Mouse (Mus musculus) urinary bladder, postnatal 36 days (tissue): ENCODE measurements around the gene Kcnh4.

ENCODE experiments used
- DNase-seq, 2 experiments: peaks; one replicate each; pipeline ENCODE4 v3.0.0; 2022; ENCODE audit warnings: low spot score in 2 of 2, mixed read lengths in 1 of 2

The Kcnh4 gene

DNA sequence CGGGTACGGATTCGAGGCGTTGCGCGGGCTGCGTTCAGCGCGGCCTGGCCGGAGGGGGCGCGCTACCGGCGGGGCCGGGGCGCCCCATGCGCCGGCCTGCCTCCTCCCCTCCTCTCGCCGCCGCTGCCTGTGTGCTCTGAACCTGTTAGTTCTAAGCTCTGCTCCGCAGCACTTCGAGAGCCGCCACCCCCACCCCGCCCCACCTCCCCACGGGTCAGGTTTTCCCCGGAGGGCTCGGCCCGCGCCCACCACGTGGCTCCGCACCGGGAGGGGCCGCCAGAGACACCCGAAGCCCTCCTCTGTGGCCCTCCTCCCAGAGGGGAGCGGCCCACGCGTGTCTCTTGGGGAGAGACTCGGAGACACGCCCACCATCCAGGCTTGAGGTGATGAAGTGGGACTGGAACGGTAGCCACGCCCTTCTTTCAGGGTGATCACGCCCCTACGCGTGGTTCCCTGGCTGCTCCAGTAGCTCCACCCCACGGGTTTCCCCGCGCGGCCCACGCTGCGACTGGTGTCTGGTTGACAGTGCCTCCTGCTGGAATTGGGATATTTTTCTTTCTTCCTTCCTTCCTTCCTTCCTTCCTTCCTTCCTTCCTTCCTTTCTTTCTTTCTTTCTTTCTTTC, at the start of gene Kcnh4:
TSS of gene Kcnh4 (minus strand) at position 332 of the 623 bp plus-strand sequence.
- no peak for DNase-seq

DNA sequence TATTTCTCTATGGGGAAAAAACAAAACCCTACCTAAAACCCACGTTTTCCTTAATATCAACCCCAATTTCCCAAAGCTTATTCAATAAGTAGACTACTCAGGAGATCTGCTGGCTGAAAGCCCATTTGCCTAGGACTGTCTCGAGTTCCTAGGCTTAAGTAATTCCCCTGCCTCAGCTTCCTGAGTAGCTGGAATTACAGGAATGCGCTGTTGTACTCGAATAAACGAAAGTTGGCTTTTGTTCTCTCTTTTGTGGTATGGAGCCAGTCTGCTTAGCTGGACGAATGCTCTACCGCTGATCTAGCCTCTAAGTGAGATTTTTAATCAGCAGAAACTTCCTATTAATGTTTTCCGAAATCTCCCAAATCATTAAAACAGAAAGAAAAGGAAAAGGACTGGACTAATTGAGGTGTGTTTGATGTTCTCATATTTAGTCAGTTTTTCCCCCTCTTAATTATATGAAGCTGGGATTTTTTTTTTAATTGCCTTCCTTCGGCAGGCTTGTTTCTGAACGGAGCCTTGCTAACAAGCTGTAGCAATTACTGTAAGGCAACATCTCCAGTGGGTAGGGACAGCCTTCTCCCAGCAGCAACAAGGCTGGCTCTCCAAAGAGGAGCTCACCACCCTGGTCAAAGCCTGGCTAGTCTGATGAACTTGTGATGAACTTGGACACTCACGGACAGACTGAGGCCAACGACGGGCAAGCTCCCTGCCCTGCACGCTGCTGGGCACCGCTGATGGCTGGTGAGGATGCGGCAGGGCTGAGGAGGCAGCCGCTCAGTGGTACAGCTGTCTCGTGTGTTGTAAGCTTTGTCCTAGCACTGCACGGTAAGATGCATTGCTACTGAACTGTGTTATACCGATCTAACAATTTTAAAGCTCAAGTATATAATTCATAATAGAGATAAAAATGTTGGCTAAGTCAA, 46.9 kb upstream of the Kcnh4 start:
- no peak for DNase-seq

- DNase-seq: no peak
These were observed 45.8 kb upstream of the Kcnh4 start for GRCm38 (mm10) chr11:100805535-100805934.

GRCm38 (mm10) chr11:100804409-100804808, 44.7 kb upstream of the Kcnh4 start:
- no peak for DNase-seq

DNA sequence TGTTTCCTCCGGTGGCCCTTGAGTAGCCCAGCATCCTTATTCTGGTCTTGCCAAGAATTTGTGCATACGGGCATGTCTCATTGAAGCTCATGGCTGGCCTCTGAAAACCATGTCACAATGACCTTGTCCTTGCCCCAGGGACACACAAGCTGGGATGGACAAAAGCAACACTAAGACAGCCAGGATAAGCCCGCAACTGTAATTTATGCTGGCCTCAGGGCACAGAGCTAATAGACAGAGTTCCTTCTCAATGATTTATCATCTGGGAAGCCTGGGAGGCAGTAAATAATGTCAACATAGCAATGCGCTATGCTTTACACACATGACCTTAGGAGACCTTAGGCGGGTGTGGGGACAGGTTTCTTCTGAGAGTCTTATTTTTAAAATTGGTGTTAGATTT, 39.7 kb upstream of the Kcnh4 start:
- DNase-seq: no peak

DNA sequence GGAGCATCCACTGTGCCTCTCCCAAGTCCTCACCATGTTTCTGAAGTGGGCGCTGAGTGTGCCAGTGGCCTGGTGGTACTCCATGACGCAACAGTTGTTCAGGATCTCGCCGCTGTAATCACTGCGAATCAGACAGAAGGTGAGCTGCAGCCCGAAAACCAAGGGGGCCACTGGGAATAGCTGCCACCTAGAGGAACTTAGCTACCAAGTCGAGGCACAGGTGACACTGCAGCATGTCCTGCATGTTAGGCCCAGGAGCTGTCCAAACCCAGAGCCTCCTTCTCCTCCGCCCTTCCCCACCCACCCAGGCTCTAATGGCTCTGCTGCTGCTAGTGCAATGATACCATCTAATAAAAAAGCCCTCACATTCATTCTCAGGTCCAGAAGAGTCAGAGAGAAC, 36.8 kb upstream of the Kcnh4 start:
- no peak for DNase-seq

- DNase-seq: no peak
These were observed 35.6 kb upstream of the Kcnh4 start for GRCm38 (mm10) chr11:100795386-100795785.

DNA sequence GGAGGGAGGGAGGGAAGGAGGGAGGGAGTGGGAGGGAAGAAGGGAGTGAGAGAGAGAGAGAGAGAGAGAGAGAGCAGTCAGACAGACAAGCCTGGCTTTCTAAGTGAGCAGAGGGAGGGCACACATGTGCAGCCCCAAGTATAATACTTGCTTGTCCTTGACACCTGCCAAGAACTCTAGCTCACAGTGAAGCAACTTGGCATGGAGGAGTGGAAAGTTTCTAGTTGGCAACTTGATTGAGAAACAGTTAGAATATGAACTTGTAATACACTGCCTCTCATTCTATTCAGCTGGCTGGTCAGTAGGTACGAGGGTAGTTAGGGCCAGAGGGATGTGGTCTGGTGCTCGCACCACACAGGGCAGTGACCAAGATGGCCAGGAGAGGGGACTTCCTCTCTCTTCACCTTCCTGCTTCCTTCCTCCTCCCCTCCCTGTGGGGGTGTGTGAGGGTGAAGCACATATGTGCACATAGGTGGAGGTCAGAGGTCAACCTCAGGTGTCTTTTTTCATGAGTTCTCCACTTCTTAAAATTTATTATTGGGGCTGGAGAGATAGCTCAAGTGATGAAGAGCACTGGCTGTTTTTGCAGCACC, 31.8 kb upstream of the Kcnh4 start:
- no peak for DNase-seq

DNA sequence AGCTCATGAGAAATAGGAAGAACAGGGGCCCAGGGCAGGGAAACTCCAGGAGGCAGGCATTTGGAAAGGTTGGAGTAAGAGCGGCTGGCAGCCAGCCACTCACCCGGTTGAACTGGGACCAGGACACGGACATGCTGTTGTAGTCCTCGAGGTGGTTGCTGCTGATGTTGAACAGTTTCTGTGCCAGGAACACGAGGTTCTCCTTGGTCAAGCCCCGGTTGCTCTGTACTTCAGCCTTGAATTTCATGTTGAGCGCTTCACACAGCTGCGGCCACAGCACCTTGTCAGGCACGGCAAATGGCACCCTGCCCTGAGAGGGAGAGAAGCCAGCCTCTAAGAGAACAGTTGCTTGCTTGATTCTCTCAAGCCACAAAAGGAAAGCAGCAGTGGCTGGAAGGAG, 30.9 kb upstream of the Kcnh4 start:
- peak in 1 of 2 experiments; percentile 62 for DNase-seq

DNA sequence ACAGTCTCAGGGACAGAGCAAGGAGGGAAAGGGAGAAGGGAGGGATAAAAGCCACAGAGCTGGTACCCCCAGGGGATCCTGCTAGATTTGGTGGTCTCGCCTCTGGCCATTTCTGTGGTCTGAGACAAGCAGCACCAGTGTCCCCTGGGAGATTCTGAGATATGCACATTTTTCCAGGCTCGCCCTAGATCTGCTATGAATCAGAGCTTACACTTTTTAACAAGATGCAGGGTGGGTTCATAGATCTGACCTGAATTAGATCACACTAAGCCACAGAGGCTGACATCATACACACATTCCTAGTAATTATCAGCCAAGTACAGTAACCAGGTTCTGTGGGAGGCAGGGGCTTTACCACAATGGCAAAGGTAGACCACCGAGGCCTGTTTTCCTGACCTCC, 30.0 kb upstream of the Kcnh4 start:
- no peak for DNase-seq

DNA sequence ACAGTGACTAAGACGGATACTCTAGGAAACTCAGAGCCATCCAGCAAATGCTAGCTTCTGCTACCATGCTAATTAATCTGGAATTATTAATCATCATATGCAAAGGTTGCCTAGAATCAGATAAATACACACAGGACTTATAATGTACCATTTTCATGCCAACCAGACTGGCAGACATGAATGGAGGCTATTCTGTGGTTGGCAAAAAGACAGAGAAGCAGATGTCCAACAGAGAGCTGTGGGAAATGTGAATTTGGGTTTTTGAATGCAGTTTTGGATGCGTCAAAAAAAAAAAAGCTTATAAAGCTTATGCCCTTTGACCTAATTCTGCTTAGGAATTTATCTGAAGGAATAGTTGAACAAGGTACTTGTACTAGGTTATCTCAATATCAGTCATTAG, 26.0 kb upstream of the Kcnh4 start:
- no peak for DNase-seq

DNA sequence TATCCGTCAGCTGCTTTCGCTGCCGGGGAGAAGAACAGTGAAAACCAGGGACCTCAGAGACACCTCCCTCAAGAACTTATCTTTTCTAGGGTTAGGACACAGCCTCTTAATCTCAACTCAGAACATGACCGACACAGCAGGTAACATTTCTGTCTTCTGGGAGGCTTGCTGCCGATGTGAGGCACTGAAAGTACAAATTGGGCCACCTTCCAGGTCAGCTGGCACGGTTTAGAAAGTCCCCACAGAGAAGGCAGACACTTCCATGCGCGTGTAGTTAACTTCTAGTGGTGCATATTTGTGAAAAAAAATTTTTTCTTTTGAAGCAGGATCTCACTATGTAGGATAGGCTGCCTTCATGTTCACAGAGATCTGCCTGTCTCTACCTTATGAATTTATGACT, 24.5 kb upstream of the Kcnh4 start:
- DNase-seq: no peak

GRCm38 (mm10) chr11:100782568-100782967, 22.8 kb upstream of the Kcnh4 start:
- DNase-seq: no peak

GRCm38 (mm10) chr11:100781763-100782475, 22.2 kb upstream of the Kcnh4 start:
- no peak for DNase-seq

DNA sequence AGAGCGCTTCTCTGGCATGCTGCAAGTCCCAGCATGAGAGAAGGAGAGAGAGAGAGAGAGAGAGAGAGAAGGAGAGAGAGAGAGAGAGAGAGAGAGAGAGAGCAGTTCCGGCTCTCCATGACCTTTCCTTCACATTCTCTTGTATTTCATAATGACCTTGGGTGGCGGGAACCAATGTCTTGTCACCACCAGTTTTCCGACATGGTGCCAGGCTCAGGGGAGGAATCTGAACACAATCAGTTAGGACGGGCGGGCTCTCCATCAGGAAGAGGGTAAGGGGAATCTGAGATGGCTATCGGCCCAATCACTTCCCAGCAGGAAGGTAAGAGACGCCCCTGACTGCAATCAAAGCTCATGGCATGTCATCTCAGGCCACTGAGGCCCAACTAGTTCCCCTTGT, 20.5 kb upstream of the Kcnh4 start:
- no peak for DNase-seq

GRCm38 (mm10) chr11:100778069-100778468, 18.3 kb upstream of the Kcnh4 start:
- DNase-seq: no peak

DNA sequence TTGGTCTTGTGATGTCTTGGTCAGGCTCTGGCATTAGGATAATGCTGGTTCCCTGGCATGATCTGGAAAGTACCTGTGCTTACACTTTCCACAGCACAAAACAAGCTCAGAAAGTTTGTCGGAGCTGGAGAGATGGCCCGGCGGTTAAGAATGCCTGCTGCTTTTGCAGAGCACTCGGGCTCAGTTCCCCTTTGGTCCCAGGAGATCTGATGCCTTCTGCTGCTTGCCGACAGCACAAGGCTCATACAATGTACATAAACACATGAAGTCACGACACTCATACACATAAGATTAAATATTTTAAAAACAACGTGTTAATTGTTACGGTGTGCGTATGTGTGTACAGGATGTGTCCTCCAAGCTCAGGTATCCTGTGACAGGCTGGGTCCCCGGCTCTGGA, 16.2 kb upstream of the Kcnh4 start:
- DNase-seq: no peak

- DNase-seq: no peak
These were observed 14.5 kb upstream of the Kcnh4 start for GRCm38 (mm10) chr11:100774261-100774660.

DNA sequence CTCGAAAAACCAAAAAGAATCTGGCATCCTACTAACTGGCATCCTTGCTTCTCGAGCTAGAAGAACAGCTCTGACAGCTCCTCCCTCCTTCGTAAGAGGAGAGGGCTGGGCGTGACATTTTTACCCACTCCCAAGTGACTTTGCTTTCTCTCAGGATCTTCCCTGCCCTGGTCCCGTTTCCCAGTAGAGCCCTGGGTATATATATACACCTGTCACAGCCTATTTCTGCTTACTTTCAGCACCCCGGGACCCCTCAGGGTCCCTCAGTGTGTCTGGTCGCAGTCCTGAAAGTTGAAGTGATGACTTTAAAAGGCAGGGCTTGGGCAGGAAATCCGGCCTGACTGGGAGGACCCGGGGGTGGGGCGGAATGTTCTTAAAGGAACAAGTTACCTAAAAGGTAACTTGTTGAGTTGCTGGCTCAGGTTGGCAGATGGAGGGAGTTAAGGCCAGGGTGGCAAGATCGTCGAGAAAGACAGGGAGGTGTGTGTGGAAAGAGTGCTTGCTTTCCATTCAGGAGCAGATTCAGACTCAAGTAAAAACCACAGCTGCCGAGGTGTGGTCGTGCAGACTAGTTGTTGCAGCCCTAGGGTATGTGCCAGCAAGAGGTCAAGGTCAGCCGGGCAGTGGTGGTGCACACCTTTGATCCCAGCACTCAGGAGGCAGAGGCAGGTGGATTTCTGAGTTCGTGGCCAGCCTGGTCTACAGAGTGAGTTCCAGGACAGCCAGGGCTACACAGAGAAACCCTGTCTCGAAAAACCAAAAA, 11.1 kb upstream of the Kcnh4 start, which contains the start of gene Ghdc:
TSS of gene Ghdc (minus strand) at position 312 of the 763 bp plus-strand sequence.
- peak; percentile 84 to 88 for DNase-seq

GRCm38 (mm10) chr11:100769980-100770379, 10.2 kb upstream of the Kcnh4 start:
- no peak for DNase-seq

DNA sequence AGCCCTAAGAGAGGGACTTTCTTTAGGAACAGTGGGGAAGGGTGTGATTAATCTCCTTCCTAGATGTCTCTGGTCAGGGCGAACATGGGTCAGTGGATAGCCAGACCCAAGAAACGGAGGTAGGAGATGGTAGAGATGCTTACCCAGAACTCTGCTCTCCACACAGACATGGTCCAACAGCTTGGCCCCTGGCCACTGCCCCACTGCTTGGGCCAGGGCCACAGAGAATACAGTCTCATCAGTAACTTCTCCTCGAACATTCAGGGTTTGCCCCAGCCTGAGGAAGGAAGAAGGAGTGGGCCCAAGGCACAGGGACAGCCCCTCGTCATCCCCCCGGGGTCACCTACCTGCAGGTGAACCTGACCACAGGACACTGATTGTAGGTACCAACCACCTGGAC, 8.1 kb upstream of the Kcnh4 start:
- DNase-seq: no peak
